Mouse (Mus musculus): ENCODE measurements around the gene Il17ra.

DNA sequence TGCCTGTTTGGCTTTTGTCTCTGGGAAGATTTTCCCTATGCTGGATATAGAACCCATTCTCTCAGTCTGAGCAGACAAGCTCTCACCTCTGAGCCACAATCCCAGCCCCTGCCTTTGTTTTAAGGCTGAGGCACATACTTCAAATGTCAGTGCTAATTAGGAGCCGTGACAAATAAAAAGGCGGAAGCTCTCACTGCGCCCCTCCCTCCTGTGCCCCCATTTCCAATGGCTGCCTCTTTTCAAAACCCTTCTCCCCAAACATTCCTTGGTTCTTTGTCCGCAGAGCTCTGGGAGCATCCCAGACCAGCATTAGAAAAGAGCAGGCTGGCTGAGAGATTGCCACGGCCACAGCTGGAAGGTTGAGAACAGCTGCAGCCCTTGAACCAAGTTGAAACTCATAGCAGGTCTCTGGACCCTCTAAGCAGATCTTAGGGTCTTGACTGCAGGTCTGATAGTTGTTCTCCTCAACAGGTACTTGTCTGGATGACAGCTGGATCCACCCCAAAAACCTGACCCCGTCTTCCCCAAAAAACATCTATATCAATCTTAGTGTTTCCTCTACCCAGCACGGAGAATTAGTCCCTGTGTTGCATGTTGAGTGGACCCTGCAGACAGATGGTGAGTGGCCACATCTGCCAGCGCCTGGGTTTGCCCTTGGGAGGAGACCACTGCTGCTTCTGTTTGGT is 9.6 kb downstream of the Il17ra start:
- no peak for TF ChIP-seq POLR2A (IDR thresholded peaks at IDR 0.05; ENCODE audit: insufficient read depth, low read depth, low read length)
- no peak for TF ChIP-seq CTCF (IDR thresholded peaks at IDR 0.05; ENCODE audit: insufficient read depth, low read depth, low read length)
